Mouse (Mus musculus) testis, adult 2 months (tissue): ENCODE results near the gene Stat5b. TPM values are rescaled to one million over a fixed set of nuclear protein-coding genes. Genes with fewer than 3 reads are reported as not detected.

Experiments used
- H3K27ac ChIP-seq: fragments of 200-500 bp; 2 replicates; pipeline ENCODE4 v1.5.1; 2012; ENCODE audit warnings: low read depth, low read length; ENCODE audit not compliant: control insufficient read depth, insufficient read depth
- H3K27me3 ChIP-seq: fragments of 200-500 bp; 2 replicates; pipeline ENCODE4 v1.6.1; 2012; ENCODE audit warnings: mild to moderate bottlenecking, low read length, moderate library complexity; ENCODE audit not compliant: control insufficient read depth, insufficient read depth
- H3K36me3 ChIP-seq: fragments of 200-500 bp; 2 replicates; pipeline ENCODE4 v1.6.1; 2012; ENCODE audit warnings: mild to moderate bottlenecking, low read length; ENCODE audit not compliant: control insufficient read depth, insufficient read depth
- H3K4me1 ChIP-seq: fragments of 200-500 bp; 2 replicates; pipeline ENCODE4 v1.6.1; 2012; ENCODE audit warnings: low read length; ENCODE audit not compliant: control insufficient read depth, insufficient read depth
- H3K4me3 ChIP-seq: fragments of 200-500 bp; 2 replicates; pipeline ENCODE4 v1.5.1; 2012; ENCODE audit warnings: low read depth, mild to moderate bottlenecking, low read length, moderate library complexity, mixed read lengths; ENCODE audit not compliant: control insufficient read depth
- CTCF ChIP-seq: fragments of 200-500 bp; IDR thresholded peaks from 2 replicates; pipeline ENCODE4 v1.5.1; 2012; ENCODE audit warnings: low read depth, mild to moderate bottlenecking, inconsistent platforms, low read length, moderate library complexity; ENCODE audit not compliant: control insufficient read depth, insufficient read depth, insufficient replicate concordance
- POLR2A ChIP-seq: fragments of 200-500 bp; IDR thresholded peaks from 2 replicates; pipeline ENCODE4 v1.6.1; 2012; ENCODE audit warnings: low read depth, mild to moderate bottlenecking, inconsistent platforms, low read length, moderate library complexity; ENCODE audit not compliant: control insufficient read depth
- polyA plus RNA-seq: library from polyadenylated mRNA; depleted of rRNA; stranded (reverse); fragments of >200 nt; gene quantifications from 2 replicates; pipeline ENCODE4 v1.2.3, GENCODE M21; 2012

Stat5b gene
- polyA plus RNA-seq, 1 experiment, result 1.9 TPM

GRCm38 (mm10) chr11:100825451-100825850, 25.1 kb downstream of the Stat5b start:
- Histone ChIP-seq H3K36me3 (no peaks in the 10 kb centered on the region), H3K4me3 (no peak overlapping the region), H3K4me1 (no peaks in the 10 kb centered on the region), H3K27ac (no peak overlapping the region), H3K27me3 (no peaks in the 10 kb centered on the region)
- TF ChIP-seq POLR2A (no peak), CTCF (no peak)

- no peak overlapping the region for H3K27ac ChIP-seq
- H3K4me1 ChIP-seq, result no peaks in the 10 kb centered on the region
- no peaks in the 10 kb centered on the region for H3K36me3 ChIP-seq
- H3K4me3 ChIP-seq, result no peak overlapping the region
- TF ChIP-seq CTCF, result no peak
- no peak for TF ChIP-seq POLR2A
- no peaks in the 10 kb centered on the region for H3K27me3 ChIP-seq
Observed at GRCm38 (mm10) chr11:100824496-100824895, 26.0 kb downstream of the Stat5b start.

GRCm38 (mm10) chr11:100823543-100824313, 26.8 kb downstream of the Stat5b start:
- H3K4me1 ChIP-seq, result no peaks in the 10 kb centered on the region
- H3K27ac ChIP-seq, result no peak overlapping the region
- no peak overlapping the region for H3K4me3 ChIP-seq
- no peaks in the 10 kb centered on the region for H3K27me3 ChIP-seq
- H3K36me3 ChIP-seq, result no peaks in the 10 kb centered on the region
- no peak for TF ChIP-seq CTCF
- no peak for TF ChIP-seq POLR2A

GRCm38 (mm10) chr11:100822365-100822764, 28.2 kb downstream of the Stat5b start:
- Histone ChIP-seq H3K4me1 (no peaks in the 10 kb centered on the region), H3K27ac (peak overlapping the region; percentile 15; the same call in 1 of the 2 replicates), H3K36me3 (no peaks in the 10 kb centered on the region)

GRCm38 (mm10) chr11:100821605-100822220, 28.8 kb downstream of the Stat5b start:
- Histone ChIP-seq H3K27me3 (no peaks in the 10 kb centered on the region), H3K4me1 (no peaks in the 10 kb centered on the region), H3K4me3 (no peak overlapping the region), H3K27ac (no peak overlapping the region), H3K36me3 (no peaks in the 10 kb centered on the region)
- TF ChIP-seq POLR2A (no peak), CTCF (no peak)

More at GRCm38 (mm10) chr11:100822365-100822764, 28.2 kb downstream of the Stat5b start:
- no peaks in the 10 kb centered on the region for H3K27me3 ChIP-seq
- H3K4me3 ChIP-seq, result no peak overlapping the region; the same call in 1 of the 2 replicates
- TF ChIP-seq CTCF, result no peak
- no peak for TF ChIP-seq POLR2A

- no peak overlapping the region for H3K27ac ChIP-seq
- no peaks in the 10 kb centered on the region for H3K36me3 ChIP-seq
- H3K27me3 ChIP-seq, result no peaks in the 10 kb centered on the region
- H3K4me3 ChIP-seq, result no peak overlapping the region
- TF ChIP-seq POLR2A (no peak), CTCF (no peak)
- H3K4me1 ChIP-seq, result no peaks in the 10 kb centered on the region
Observed at GRCm38 (mm10) chr11:100820047-100820446, 30.5 kb downstream of the Stat5b start.

GRCm38 (mm10) chr11:100819626-100820025, 30.9 kb downstream of the Stat5b start:
- no peaks in the 10 kb centered on the region for H3K27me3 ChIP-seq
- no peak overlapping the region for H3K27ac ChIP-seq
- H3K4me1 ChIP-seq, result no peaks in the 10 kb centered on the region
- TF ChIP-seq CTCF, result no peak
- TF ChIP-seq POLR2A, result no peak
- H3K4me3 ChIP-seq, result no peak overlapping the region
- no peaks in the 10 kb centered on the region for H3K36me3 ChIP-seq
